27 mouse cellular contexts compared by ENCODE assay signal in the genomic region with DNA sequence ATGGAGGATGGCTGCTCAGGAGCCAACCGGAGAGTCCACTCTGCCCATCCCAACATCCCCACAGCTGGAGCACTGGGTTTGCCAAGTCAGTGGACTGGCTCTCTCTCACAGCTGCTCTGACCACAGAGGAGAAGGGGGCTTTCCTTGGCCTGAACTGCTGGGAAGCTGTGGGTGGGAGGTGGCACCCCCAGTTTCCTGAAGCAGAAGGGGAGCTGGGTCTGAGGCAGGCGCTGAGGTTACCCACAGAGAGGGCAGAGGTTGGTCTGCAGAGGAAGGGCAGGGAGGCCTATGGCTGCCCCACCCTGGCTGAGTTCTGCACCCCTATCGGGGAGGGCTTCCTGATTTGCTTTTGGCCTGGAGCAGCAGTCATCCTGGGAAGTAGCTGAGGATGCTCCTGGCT. TPM values are rescaled to one million over a fixed set of nuclear protein-coding genes. Genes with fewer than 3 reads are reported as not detected.
DNase-seq lines count a peak whose midpoint lies in the region; ATAC-seq and TF ChIP-seq lines count a peak whose summit lies in the region.
"Had no signal": no experiment of that assay in that cellular context is flagged by ENCODE, and none has a peak within 500 bp of the region (broad histone marks: within the 10 kb centered on the region; RNA-seq: fewer than 3 reads in every experiment).

No protein-coding gene starts in this region.

- H3K9ac ChIP-seq in embryonic facial prominence, embryonic 15.5 days: no peak overlapping the region
- no peak overlapping the region for H3K9ac ChIP-seq in midbrain, embryonic 13.5 days (replicated peaks)
- H3K9ac ChIP-seq in stomach, postnatal 0 days (ENCODE audit: low read length): no peak overlapping the region
- H3K9ac ChIP-seq: forebrain, postnatal 0 days; neural tube, embryonic 12.5 days had no signal

- peak; percentile 43; the same call in 1 of the 2 replicates for ATAC-seq in embryonic facial prominence, embryonic 15.5 days (ENCODE audit: insufficient number of reproducible peaks, low FRiP score, low TSS enrichment, low read depth)
- ATAC-seq in midbrain, embryonic 13.5 days: no peak
- ATAC-seq in stomach, postnatal 0 days (ENCODE audit: low FRiP score, low TSS enrichment): 0 out of 2 replicates have a peak, but pooled peaks have one; percentile 4
- ATAC-seq: forebrain, postnatal 0 days; hindbrain, postnatal 0 days had no signal

- WGBS in embryonic facial prominence, embryonic 15.5 days: 88% methylated on average over 3 of the region's 3 CpGs
- WGBS in embryonic facial prominence, embryonic 10.5 days: 84% methylated on average over 3 of the region's 3 CpGs
- whole genome bisulfite sequencing in midbrain, embryonic 10.5 days: 84% methylated on average over 3 of the region's 3 CpGs
- WGBS in midbrain, embryonic 13.5 days: 75% methylated on average over 3 of the region's 3 CpGs
- 72% methylated on average over 3 of the region's 3 CpGs for WGBS in stomach, postnatal 0 days

- H3K36me3 ChIP-seq in embryonic facial prominence, embryonic 15.5 days: no peaks in the 10 kb centered on the region
- H3K36me3 ChIP-seq in embryonic facial prominence, embryonic 10.5 days (replicated peaks): no peaks in the 10 kb centered on the region
- H3K36me3 ChIP-seq in midbrain, embryonic 10.5 days: no peaks in the 10 kb centered on the region
- no peaks in the 10 kb centered on the region for H3K36me3 ChIP-seq in midbrain, embryonic 13.5 days
- H3K36me3 ChIP-seq in megakaryocyte, embryonic 14.5 days (replicated peaks; ENCODE audit: low read length): no peaks in the 10 kb centered on the region
- H3K36me3 ChIP-seq in stomach, postnatal 0 days (ENCODE audit: control insufficient read depth, insufficient read depth, low read length): no peaks in the 10 kb centered on the region
- H3K36me3 ChIP-seq: heart, embryonic 10.5 days; limb, embryonic 10.5 days; neural tube, embryonic 12.5 days had no signal

- no peak overlapping the region for H3K27ac ChIP-seq in embryonic facial prominence, embryonic 15.5 days (replicated peaks)
- no peak overlapping the region for H3K27ac ChIP-seq in embryonic facial prominence, embryonic 10.5 days (replicated peaks)
- H3K27ac ChIP-seq in midbrain, embryonic 10.5 days (replicated peaks): 0 out of 2 replicates have a peak overlapping the region, but pooled peaks have one; percentile 23
- no peak overlapping the region for H3K27ac ChIP-seq in midbrain, embryonic 13.5 days
- H3K27ac ChIP-seq in stomach, postnatal 0 days (replicated peaks): no peak overlapping the region
- H3K27ac ChIP-seq: heart, embryonic 10.5 days; hindbrain, postnatal 0 days; limb, embryonic 10.5 days; neural tube, embryonic 12.5 days had no signal

- no peaks in the 10 kb centered on the region for H3K27me3 ChIP-seq in embryonic facial prominence, embryonic 15.5 days
- H3K27me3 ChIP-seq in embryonic facial prominence, embryonic 10.5 days (replicated peaks; ENCODE audit: low read depth, poor library complexity, severe bottlenecking): no peaks in the 10 kb centered on the region
- no peaks in the 10 kb centered on the region for H3K27me3 ChIP-seq in midbrain, embryonic 10.5 days (ENCODE audit: low read depth, poor library complexity, severe bottlenecking)
- no peaks in the 10 kb centered on the region for H3K27me3 ChIP-seq in midbrain, embryonic 13.5 days
- peaks cover 52% of the 10 kb centered on the region for H3K27me3 ChIP-seq in megakaryocyte, embryonic 14.5 days (replicated peaks)
- H3K27me3 ChIP-seq in stomach, postnatal 0 days (ENCODE audit: control insufficient read depth, insufficient read depth, low read length): no peaks in the 10 kb centered on the region
- H3K27me3 ChIP-seq: neural tube, embryonic 12.5 days had no signal

- no peaks in the 10 kb centered on the region for H3K9me3 ChIP-seq in embryonic facial prominence, embryonic 15.5 days (replicated peaks)
- no peaks in the 10 kb centered on the region for H3K9me3 ChIP-seq in embryonic facial prominence, embryonic 10.5 days
- no peaks in the 10 kb centered on the region for H3K9me3 ChIP-seq in midbrain, embryonic 10.5 days (replicated peaks)
- no peaks in the 10 kb centered on the region for H3K9me3 ChIP-seq in midbrain, embryonic 13.5 days
- peaks cover 7% of the 10 kb centered on the region for H3K9me3 ChIP-seq in megakaryocyte, embryonic 14.5 days
- H3K9me3 ChIP-seq in stomach, postnatal 0 days (ENCODE audit: control insufficient read depth, low read length): no peaks in the 10 kb centered on the region
- H3K9me3 ChIP-seq: heart, embryonic 10.5 days; limb, embryonic 10.5 days; neural tube, embryonic 12.5 days had no signal

- DNase-seq in embryonic facial prominence, embryonic 10.5 days (ENCODE audit: low spot score): no peak
- no peak for DNase-seq in midbrain, embryonic 10.5 days (ENCODE audit: low spot score)
- DNase-seq in stomach, postnatal 0 days (ENCODE audit: low spot score): no peak
- DNase-seq in spleen, adult 18-20 months: no peak
- no peak for DNase-seq in ovary, adult 18-20 months (ENCODE audit: low spot score)
- DNase-seq: adrenal gland, adult 2 months; cerebellum, adult 11 months; cerebellum, adult 9-11 months; forebrain, postnatal 0 days; gastrocnemius, postnatal 25 days; heart, postnatal 4 days; kidney, adult 11 months; layer of hippocampus, adult 9-11 months; lung, adult 18-20 months; lung, postnatal 14 days had no signal

- TF ChIP-seq CTCF in stomach, postnatal 0 days (IDR thresholded peaks at IDR 0.05; ENCODE audit: low read depth): no peak

- no peak overlapping the region for H3K4me3 ChIP-seq in embryonic facial prominence, embryonic 15.5 days (replicated peaks)
- H3K4me3 ChIP-seq in embryonic facial prominence, embryonic 10.5 days: no peak overlapping the region
- H3K4me3 ChIP-seq in midbrain, embryonic 10.5 days: no peak overlapping the region
- H3K4me3 ChIP-seq in midbrain, embryonic 13.5 days (replicated peaks): no peak overlapping the region
- peak overlapping the region; percentile 23 for H3K4me3 ChIP-seq in megakaryocyte, embryonic 14.5 days (replicated peaks)
- H3K4me3 ChIP-seq in stomach, postnatal 0 days (ENCODE audit: low read depth, low read length): no peak overlapping the region
- H3K4me3 ChIP-seq: heart, embryonic 10.5 days; limb, embryonic 10.5 days; neural tube, embryonic 12.5 days had no signal

- no peak for TF ChIP-seq EP300 in stomach, postnatal 0 days (optimal IDR thresholded peaks at IDR 0.05)

- H3K4me1 ChIP-seq in embryonic facial prominence, embryonic 15.5 days: no peaks in the 10 kb centered on the region
- H3K4me1 ChIP-seq in embryonic facial prominence, embryonic 10.5 days: peaks cover 18% of the 10 kb centered on the region; the same call in 1 of the 2 replicates
- peaks cover 8% of the 10 kb centered on the region; the same call in 1 of the 2 replicates for H3K4me1 ChIP-seq in midbrain, embryonic 10.5 days
- no peaks in the 10 kb centered on the region for H3K4me1 ChIP-seq in midbrain, embryonic 13.5 days (replicated peaks)
- H3K4me1 ChIP-seq in megakaryocyte, embryonic 14.5 days: peaks cover 30% of the 10 kb centered on the region
- no peaks in the 10 kb centered on the region for H3K4me1 ChIP-seq in stomach, postnatal 0 days (replicated peaks; ENCODE audit: control insufficient read depth, insufficient read depth)
- H3K4me1 ChIP-seq: heart, embryonic 10.5 days; neural tube, embryonic 12.5 days had no signal

- H3K4me2 ChIP-seq in embryonic facial prominence, embryonic 15.5 days (replicated peaks): no peak overlapping the region
- no peak overlapping the region for H3K4me2 ChIP-seq in midbrain, embryonic 13.5 days (replicated peaks)
- no peak overlapping the region for H3K4me2 ChIP-seq in stomach, postnatal 0 days (replicated peaks; ENCODE audit: low read depth)
- H3K4me2 ChIP-seq: midbrain, embryonic 11.5 days; neural tube, embryonic 12.5 days had no signal

RNA-seq across cellular contexts. Expression of a gene that starts 6.0 kb away (rescaled TPM):
- polyA plus RNA-seq in embryonic facial prominence, embryonic 15.5 days (2015; fragmentation: Nextera tagmentation; extraction: Ambion mirVana): 0.32 and 0.67 TPM in 2 replicates
- 0.09 and 0.36 TPM in 2 replicates for polyA plus RNA-seq in embryonic facial prominence, embryonic 10.5 days (2016; fragmentation: Nextera tagmentation; extraction: Ambion mirVana)
- polyA plus RNA-seq in midbrain, embryonic 10.5 days (2016; fragmentation: Nextera tagmentation; extraction: Ambion mirVana): 0.21 TPM in 1 of 2 replicates, not detected in the other
- polyA plus RNA-seq in midbrain, embryonic 13.5 days (2015; fragmentation: Nextera tagmentation; extraction: Ambion mirVana): 0.19 TPM in 1 of 2 replicates, not detected in the other
- polyA plus RNA-seq in megakaryocyte, embryonic 14.5 days (2012; ENCODE audit: insufficient read depth, low replicate concordance): 0.07 and 0.43 TPM in 2 replicates
- 0.61 and 1.1 TPM in 2 replicates for polyA plus RNA-seq in stomach, postnatal 0 days (2015; fragmentation: Nextera tagmentation; extraction: Ambion mirVana)
- polyA plus RNA-seq: forebrain, embryonic 11.5 days; midbrain, embryonic 11.5 days; neural tube, embryonic 12.5 days had no signal

RNA-seq across cellular contexts. Expression of a gene that starts 15.2 kb away (rescaled TPM):
- 0.20 and 0.21 TPM in 2 replicates for polyA plus RNA-seq in embryonic facial prominence, embryonic 15.5 days (2015; fragmentation: Nextera tagmentation; extraction: Ambion mirVana)
- not detected in 2 replicates for polyA plus RNA-seq in embryonic facial prominence, embryonic 10.5 days (2016; fragmentation: Nextera tagmentation; extraction: Ambion mirVana)
- 0.05 TPM in 1 of 2 replicates, not detected in the other for polyA plus RNA-seq in midbrain, embryonic 10.5 days (2016; fragmentation: Nextera tagmentation; extraction: Ambion mirVana)
- polyA plus RNA-seq in midbrain, embryonic 13.5 days (2015; fragmentation: Nextera tagmentation; extraction: Ambion mirVana): 0.12 TPM in 1 of 2 replicates, not detected in the other
- polyA plus RNA-seq in megakaryocyte, embryonic 14.5 days (2012; ENCODE audit: insufficient read depth, low replicate concordance): 1.2 and 6.5 TPM in 2 replicates
- polyA plus RNA-seq in stomach, postnatal 0 days (2015; fragmentation: Nextera tagmentation; extraction: Ambion mirVana): 0.05 and 0.11 TPM in 2 replicates
- polyA plus RNA-seq: embryonic facial prominence, embryonic 11.5 days; forebrain, embryonic 11.5 days; kidney, embryonic 16.5 days; limb, embryonic 10.5 days; liver, adult 2 months; midbrain, embryonic 11.5 days; neural tube, embryonic 12.5 days had no signal

RNA-seq across cellular contexts. Expression of a gene that starts 33.4 kb away (rescaled TPM):
- polyA plus RNA-seq in embryonic facial prominence, embryonic 15.5 days (2015; fragmentation: Nextera tagmentation; extraction: Ambion mirVana): 13.1 and 14.0 TPM in 2 replicates
- 2.2 and 2.4 TPM in 2 replicates for polyA plus RNA-seq in embryonic facial prominence, embryonic 10.5 days (2016; fragmentation: Nextera tagmentation; extraction: Ambion mirVana)
- polyA plus RNA-seq in midbrain, embryonic 10.5 days (2016; fragmentation: Nextera tagmentation; extraction: Ambion mirVana): 2.7 and 3.4 TPM in 2 replicates
- polyA plus RNA-seq in midbrain, embryonic 13.5 days (2015; fragmentation: Nextera tagmentation; extraction: Ambion mirVana): 1.5 and 1.6 TPM in 2 replicates
- 1.4 TPM in 1 of 2 replicates, not detected in the other for polyA plus RNA-seq in megakaryocyte, embryonic 14.5 days (2012; ENCODE audit: insufficient read depth, low replicate concordance)
- 9.6 and 9.7 TPM in 2 replicates for polyA plus RNA-seq in stomach, postnatal 0 days (2015; fragmentation: Nextera tagmentation; extraction: Ambion mirVana)
